Mouse (Mus musculus) megakaryocyte, embryonic 14.5 days (primary cell): ENCODE measurements at regions not wholly inside any gene's neighbourhood (a gene's known extent, or its start where the extent isn't known, plus 50 kb on each side); places are given as distances from the start of the nearest gene placed in this dataset.

Source experiments
- FLI1 ChIP-seq: IDR thresholded peaks from 2 replicates; pipeline ENCODE4 v1.6.1; 2012; ENCODE audit warnings: low read length, inconsistent platforms, mixed read lengths
- GATA1 ChIP-seq: IDR thresholded peaks from 3 replicates; pipeline ENCODE4 v1.6.1; 2012; ENCODE audit warnings: mixed read lengths, low read length, inconsistent platforms, borderline replicate concordance

DNA sequence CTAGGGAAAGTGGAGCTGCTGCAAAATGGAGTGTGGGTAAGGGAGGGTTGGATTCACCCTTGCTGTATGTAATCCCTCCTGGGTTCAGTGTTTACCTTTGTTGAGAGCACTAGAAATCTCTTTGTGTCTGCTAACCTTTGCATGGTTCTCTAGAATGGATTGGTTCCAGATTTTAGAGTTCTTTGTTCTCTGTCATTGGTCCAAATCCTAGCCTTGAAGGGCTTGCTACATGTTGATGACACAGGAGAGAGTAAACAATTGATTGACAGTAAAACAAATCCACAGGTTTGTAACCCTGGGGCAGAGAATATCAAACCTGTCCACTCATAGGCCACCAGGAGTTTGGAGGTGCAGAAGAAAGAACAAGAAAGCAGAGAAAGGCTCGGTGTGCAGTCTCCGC is 156.6 kb upstream of the Pik3r1 start:
- TF ChIP-seq FLI1 (no peak), GATA1 (no peak)
